Mouse (Mus musculus) liver, embryonic 16.5 days (tissue): ENCODE results near the gene Wnk2. TPM values are rescaled to one million over a fixed set of nuclear protein-coding genes. Genes with fewer than 3 reads are reported as not detected.

Source experiments
- ATAC-seq: fragments of 200-750 bp; cut with Nextera tagmentation; 2 replicates; pipeline ENCODE4 v1.8.0; 2017; ENCODE audit warnings: low read depth, mild to moderate bottlenecking, moderate number of reproducible peaks, moderate library complexity
- H3K27ac ChIP-seq: fragments of 300-500 bp; sonication (generic); 2 replicates; pipeline ENCODE4 v1.5.1; 2014; ENCODE audit warnings: mild to moderate bottlenecking, low read length
- H3K27me3 ChIP-seq: fragments of 300-500 bp; sonication (generic); 2 replicates; pipeline ENCODE4 v1.6.1; 2014; ENCODE audit warnings: low read depth, low read length, mixed read lengths; ENCODE audit not compliant: control insufficient read depth, insufficient read depth
- H3K36me3 ChIP-seq: fragments of 300-500 bp; sonication (generic); 2 replicates; pipeline ENCODE4 v1.6.1; 2014; ENCODE audit warnings: mild to moderate bottlenecking; ENCODE audit not compliant: control insufficient read depth, insufficient read depth
- H3K4me1 ChIP-seq: fragments of 300-500 bp; sonication (generic); 2 replicates; pipeline ENCODE4 v1.6.1; 2014; ENCODE audit warnings: low read depth, low read length, mixed read lengths; ENCODE audit not compliant: control insufficient read depth
- H3K4me2 ChIP-seq: fragments of 300-500 bp; sonication (generic); 2 replicates; pipeline ENCODE4 v1.6.1; 2014; ENCODE audit warnings: low read depth, low read length, mixed read lengths
- H3K4me3 ChIP-seq: fragments of 300-500 bp; sonication (generic); 2 replicates; pipeline ENCODE4 v1.5.1; 2014; ENCODE audit warnings: low read depth, mild to moderate bottlenecking, low read length
- H3K9ac ChIP-seq: fragments of 300-500 bp; sonication (generic); 2 replicates; pipeline ENCODE4 v1.6.1; 2014; ENCODE audit warnings: low read depth, low read length
- H3K9me3 ChIP-seq: fragments of 300-500 bp; sonication (generic); replicated peaks from 2 replicates; pipeline ENCODE4 v1.6.1; 2016; ENCODE audit warnings: low read length; ENCODE audit not compliant: control insufficient read depth
- WGBS: fragments of 180-500 bp; shearing (Covaris S2); extraction: QIAGEN DNeasy Blood & Tissue Kit; methylation state at CpG from one replicate; pipeline ENCODE4 v1.1.7; 2014; ENCODE audit not compliant: insufficient replicate concordance; 5-methylcytosine and 5-hydroxymethylcytosine counted together
- polyA plus RNA-seq: library from polyadenylated mRNA; unstranded; fragments of >200 nt; fragmentation: Nextera tagmentation; extraction: Ambion mirVana; gene quantifications from 2 replicates; pipeline ENCODE4 v1.2.1, GENCODE M21; 2015

The Wnk2 gene
- polyA plus RNA-seq, 1 experiment from 2014 or later = 0.15 TPM

- Histone ChIP-seq H3K4me2 (no peak overlapping the region), H3K9me3 (no peaks in the 10 kb centered on the region), H3K36me3 (no peaks in the 10 kb centered on the region), H3K9ac (no peak overlapping the region), H3K4me3 (no peak overlapping the region), H3K27ac (no peak overlapping the region), H3K27me3 (no peaks in the 10 kb centered on the region), H3K4me1 (no peaks in the 10 kb centered on the region; the same call in 1 of the 2 replicates)
- no peak for ATAC-seq
- 82% methylated on average over 11 of the region's 11 CpGs for WGBS
These were observed 22.8 kb upstream of the Wnk2 start for GRCm38 (mm10) chr13:49170623-49171022.

- Histone ChIP-seq H3K4me3 (no peak overlapping the region), H3K36me3 (no peaks in the 10 kb centered on the region), H3K27ac (no peak overlapping the region), H3K9ac (no peak overlapping the region), H3K27me3 (no peaks in the 10 kb centered on the region), H3K4me2 (no peak overlapping the region), H3K4me1 (no peaks in the 10 kb centered on the region; the same call in 1 of the 2 replicates), H3K9me3 (no peaks in the 10 kb centered on the region)
- 21% methylated on average over 17 of the region's 17 CpGs for WGBS
- peak; percentile 50; the same call in 1 of the 2 replicates for ATAC-seq
These were observed 21.8 kb upstream of the Wnk2 start for GRCm38 (mm10) chr13:49169448-49170207.

- WGBS = 45% methylated on average over 9 of the region's 9 CpGs
- H3K27me3 ChIP-seq = no peaks in the 10 kb centered on the region
These were observed 19.3 kb upstream of the Wnk2 start for GRCm38 (mm10) chr13:49167081-49167480.

GRCm38 (mm10) chr13:49163645-49164044 lies 15.8 kb upstream of the Wnk2 start:
- H3K4me2 ChIP-seq = no peak overlapping the region
- H3K4me1 ChIP-seq = no peaks in the 10 kb centered on the region
- no peak for ATAC-seq
- H3K9me3 ChIP-seq = no peaks in the 10 kb centered on the region
- no peak overlapping the region for H3K27ac ChIP-seq
- H3K36me3 ChIP-seq = no peaks in the 10 kb centered on the region
- H3K27me3 ChIP-seq = no peaks in the 10 kb centered on the region
- 21% methylated on average over 7 of the region's 7 CpGs for WGBS
- H3K4me3 ChIP-seq = no peak overlapping the region
- no peak overlapping the region for H3K9ac ChIP-seq

More at GRCm38 (mm10) chr13:49167081-49167480, 19.3 kb upstream of the Wnk2 start:
- no peak overlapping the region for H3K27ac ChIP-seq
- H3K9ac ChIP-seq = no peak overlapping the region
- H3K9me3 ChIP-seq = no peaks in the 10 kb centered on the region
- H3K4me2 ChIP-seq = no peak overlapping the region
- no peaks in the 10 kb centered on the region for H3K36me3 ChIP-seq
- no peak overlapping the region for H3K4me3 ChIP-seq
- ATAC-seq = no peak
- no peaks in the 10 kb centered on the region; the same call in 1 of the 2 replicates for H3K4me1 ChIP-seq

GRCm38 (mm10) chr13:49162722-49163121 lies 14.9 kb upstream of the Wnk2 start:
- Histone ChIP-seq H3K36me3 (no peaks in the 10 kb centered on the region), H3K27ac (no peak overlapping the region), H3K9ac (no peak overlapping the region), H3K27me3 (no peaks in the 10 kb centered on the region), H3K4me2 (no peak overlapping the region), H3K4me3 (no peak overlapping the region), H3K4me1 (no peaks in the 10 kb centered on the region), H3K9me3 (no peaks in the 10 kb centered on the region)
- 12% methylated on average over 4 of the region's 4 CpGs for WGBS
- no peak for ATAC-seq

- Histone ChIP-seq H3K4me1 (no peaks in the 10 kb centered on the region), H3K9ac (no peak overlapping the region), H3K9me3 (no peaks in the 10 kb centered on the region), H3K4me2 (no peak overlapping the region), H3K27me3 (no peaks in the 10 kb centered on the region), H3K27ac (no peak overlapping the region), H3K4me3 (no peak overlapping the region), H3K36me3 (no peaks in the 10 kb centered on the region)
- WGBS = 24% methylated on average over 2 of the region's 2 CpGs
- ATAC-seq = no peak
These were observed 13.4 kb upstream of the Wnk2 start for GRCm38 (mm10) chr13:49161236-49161635.

GRCm38 (mm10) chr13:49158040-49158713 lies 10.4 kb upstream of the Wnk2 start:
- Histone ChIP-seq H3K36me3 (no peaks in the 10 kb centered on the region), H3K9ac (no peak overlapping the region), H3K9me3 (no peaks in the 10 kb centered on the region), H3K27me3 (0 out of 2 replicates have a peak, but pooled peaks cover 2% of the 10 kb centered on the region), H3K4me1 (no peaks in the 10 kb centered on the region), H3K4me3 (no peak overlapping the region), H3K27ac (no peak overlapping the region), H3K4me2 (no peak overlapping the region)
- ATAC-seq = no peak
- WGBS = 56% methylated on average over 10 of the region's 10 CpGs

GRCm38 (mm10) chr13:49156645-49157044 lies 8.8 kb upstream of the Wnk2 start:
- no peak for ATAC-seq
- Histone ChIP-seq H3K9me3 (no peaks in the 10 kb centered on the region), H3K4me1 (no peaks in the 10 kb centered on the region), H3K4me2 (no peak overlapping the region), H3K27me3 (0 out of 2 replicates have a peak, but pooled peaks cover 2% of the 10 kb centered on the region), H3K4me3 (no peak overlapping the region), H3K27ac (no peak overlapping the region), H3K36me3 (no peaks in the 10 kb centered on the region), H3K9ac (no peak overlapping the region)
- WGBS = 53% methylated on average over 4 of the region's 4 CpGs

- WGBS = 65% methylated on average over 7 of the region's 7 CpGs
- H3K4me2 ChIP-seq = no peak overlapping the region
- ATAC-seq = no peak
- no peak overlapping the region for H3K4me3 ChIP-seq
- peaks cover 2% of the 10 kb centered on the region for H3K27me3 ChIP-seq
- no peak overlapping the region for H3K27ac ChIP-seq
- no peaks in the 10 kb centered on the region for H3K4me1 ChIP-seq
- H3K36me3 ChIP-seq = no peaks in the 10 kb centered on the region
- no peaks in the 10 kb centered on the region for H3K9me3 ChIP-seq
- H3K9ac ChIP-seq = no peak overlapping the region
These were observed 6.8 kb upstream of the Wnk2 start for GRCm38 (mm10) chr13:49154621-49155020.
